Mouse (Mus musculus) heart, postnatal 25 days (tissue): ENCODE results near the gene Cmah. TPM values are rescaled to one million over a fixed set of nuclear protein-coding genes. Genes with fewer than 3 reads are reported as not detected.

Source experiments
- DNase-seq: peaks from one replicate; pipeline ENCODE4 v3.0.0; 2022; ENCODE audit warnings: low spot score
- intact Hi-C: fragments of 180-260 bp; cut with DNase I; formaldehyde crosslinking; loops from one replicate; pipeline ENCODE4 v1.15.1; 2025
- total RNA-seq, 2 experiments: library from RNA; stranded (reverse); gene quantifications; 2 replicates each; pipeline ENCODE4 v1.2.3; 2021

The Cmah gene
- total RNA-seq, 2 experiments from 2014 or later: 2.9 to 4.9 TPM

DNA sequence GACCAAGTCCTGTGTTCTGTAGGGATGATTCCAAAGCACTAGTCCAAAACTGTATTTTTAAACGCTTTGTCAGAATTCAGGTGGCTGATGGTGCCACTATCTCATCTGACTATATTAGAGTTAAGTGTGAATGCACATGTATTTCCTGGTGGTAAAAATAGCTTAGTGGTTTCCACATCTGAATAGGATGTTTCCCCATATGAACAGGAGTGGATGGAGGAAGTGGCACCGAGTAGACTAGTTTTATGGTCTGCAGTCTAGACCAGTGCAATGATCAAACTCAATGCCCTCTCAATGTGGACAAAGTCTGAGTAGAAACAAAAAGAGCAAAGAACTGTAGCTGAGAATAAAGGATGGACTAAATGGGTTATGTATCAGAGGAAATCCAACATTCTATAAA is 79.6 kb downstream of the Cmah start:
- DNase-seq: no peak
- intact Hi-C loops: no loop called here

DNA sequence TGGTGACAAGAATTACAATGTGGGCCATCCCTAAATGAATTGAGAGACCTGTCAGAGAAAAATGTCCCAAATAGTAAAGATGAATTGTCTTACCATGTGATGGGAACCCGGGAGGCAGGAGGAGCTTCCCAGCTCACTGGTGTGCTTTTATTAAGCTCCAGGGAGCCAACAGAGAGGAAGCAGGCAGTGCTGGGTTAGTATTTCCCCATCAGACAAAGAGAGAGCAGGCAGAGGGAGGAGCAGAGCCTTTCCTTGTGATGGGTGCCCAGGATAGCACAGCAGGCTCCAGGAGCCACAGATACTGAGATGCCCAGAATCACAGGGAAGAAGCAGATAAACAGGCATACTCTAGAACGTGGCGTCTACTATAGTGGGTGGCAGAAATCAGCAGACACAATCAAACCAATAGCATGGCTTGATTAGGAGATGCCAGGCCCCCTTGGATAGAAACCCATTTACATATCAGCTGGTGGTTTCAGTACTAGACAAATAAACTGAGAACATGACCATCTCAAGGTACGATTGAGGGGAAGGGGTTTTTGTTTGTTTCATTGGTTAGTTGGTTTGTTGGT is 87.5 kb downstream of the Cmah start:
- intact Hi-C loops: no loop called here
- DNase-seq: no peak

- intact Hi-C loops: no loop called here
- no peak for DNase-seq
These were observed 88.5 kb downstream of the Cmah start for GRCm38 (mm10) chr13:24415506-24416206.

DNA sequence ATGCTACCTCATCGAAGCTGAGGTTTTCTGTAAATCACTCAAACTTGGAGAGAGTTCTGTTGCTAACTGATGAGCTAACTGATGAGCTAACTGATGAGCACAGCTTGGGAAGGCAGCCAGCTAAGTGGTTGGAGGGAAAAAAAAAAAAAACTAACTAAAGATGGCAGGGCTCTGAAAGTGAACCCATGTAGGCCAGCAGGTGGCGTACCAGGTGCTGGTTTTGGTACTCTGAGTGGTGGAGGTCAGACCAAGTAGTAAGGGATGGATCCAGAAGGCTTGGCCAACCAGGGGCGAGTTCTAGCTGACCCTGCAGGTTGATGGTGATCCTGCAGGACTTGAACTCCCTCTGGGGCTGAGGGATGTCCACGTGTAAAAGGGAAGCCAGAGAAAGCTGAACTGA is 89.2 kb downstream of the Cmah start:
- intact Hi-C loops: no loop called here
- DNase-seq: no peak

DNA sequence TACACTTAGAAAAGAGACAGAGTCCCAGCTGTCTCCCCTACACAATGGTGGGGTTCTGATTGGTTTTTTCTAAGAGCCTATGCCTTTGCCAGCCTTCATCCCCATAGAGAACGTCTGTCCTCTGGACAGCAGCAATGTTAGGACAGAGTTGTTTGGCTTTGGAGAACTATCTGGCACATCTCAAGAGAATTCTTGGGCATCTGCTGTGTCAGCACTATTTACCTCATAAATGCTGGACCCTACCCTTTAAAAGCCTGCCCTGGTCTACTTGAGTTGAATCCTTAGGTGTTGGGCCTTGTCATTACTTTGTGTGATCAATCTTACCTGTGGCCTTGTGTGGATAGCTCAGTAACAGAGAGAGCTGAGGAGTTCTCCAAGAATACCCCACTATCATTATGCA is 90.8 kb downstream of the Cmah start:
- no peak for DNase-seq
- intact Hi-C loops: no loop called here

DNA sequence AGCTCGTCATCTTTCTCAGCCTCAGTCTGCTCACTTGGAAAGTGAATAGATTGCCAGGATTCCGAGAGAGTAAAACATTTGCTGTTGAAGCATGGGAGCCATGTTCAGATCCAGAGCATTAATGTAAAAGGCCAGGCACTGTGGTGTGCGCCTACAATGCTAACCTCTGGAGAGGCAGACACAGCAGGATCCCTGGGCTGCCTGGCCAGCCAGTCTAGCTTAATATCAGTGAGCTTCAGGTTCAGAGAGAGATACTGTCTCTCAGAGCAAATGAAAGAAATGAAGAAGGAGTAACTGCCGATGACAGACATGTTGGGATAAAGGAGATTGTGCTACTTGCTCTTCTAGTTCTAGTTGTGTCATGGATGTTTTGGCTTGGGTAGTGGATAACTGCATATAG is 91.6 kb downstream of the Cmah start:
- DNase-seq: no peak
- intact Hi-C loops: no loop called here

DNA sequence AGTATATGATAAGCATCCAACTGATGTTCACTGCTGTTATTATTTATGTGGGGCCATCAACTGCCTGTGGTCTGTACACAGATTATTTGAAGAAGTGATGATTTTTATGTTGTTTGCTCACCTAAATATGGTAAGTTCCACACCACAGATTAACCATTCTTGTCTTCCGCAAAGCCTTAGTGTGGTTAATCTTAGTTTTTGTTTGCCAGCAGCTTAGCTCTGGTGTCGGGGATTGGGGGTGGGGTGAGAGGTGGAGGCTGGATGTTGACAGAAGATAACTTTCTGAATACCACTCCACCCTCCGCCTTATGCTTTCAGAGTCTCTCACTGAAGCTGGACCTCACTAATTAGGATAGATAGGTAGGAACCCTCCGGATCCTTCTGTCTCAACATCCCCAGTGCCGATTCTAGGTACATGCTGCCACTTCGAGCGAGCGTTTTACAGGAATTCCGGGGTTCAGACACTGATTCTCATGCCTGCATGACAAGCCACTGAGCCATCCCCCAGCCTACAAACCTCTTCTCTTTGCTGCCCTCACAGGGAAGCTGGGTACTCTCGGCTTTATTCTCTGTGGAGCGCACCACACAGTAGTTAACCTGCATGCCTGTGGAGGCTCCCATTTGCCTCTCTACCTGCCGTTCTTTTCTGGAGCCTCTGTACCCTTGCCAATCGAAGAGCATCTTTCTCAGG is 92.5 kb downstream of the Cmah start:
- intact Hi-C loops: no loop called here

DNA sequence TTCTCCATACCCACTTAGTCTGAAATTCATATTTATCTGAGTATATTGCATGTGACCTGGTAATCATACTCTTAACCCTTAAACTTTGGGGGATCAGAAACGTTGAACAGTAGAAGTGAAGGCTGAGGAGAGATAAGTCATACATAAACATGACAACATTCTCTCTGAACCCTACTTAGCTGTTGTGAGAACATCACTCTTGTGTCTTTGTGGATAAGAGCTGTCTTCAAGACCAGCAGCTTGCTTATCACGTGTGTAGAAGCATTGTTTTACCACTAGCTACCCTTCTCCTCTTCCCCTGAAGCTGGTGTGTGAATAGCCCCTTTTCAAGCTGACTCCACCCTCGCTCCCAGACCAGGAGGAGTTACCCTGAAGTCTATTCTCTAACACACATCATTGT is 94.8 kb downstream of the Cmah start:
- DNase-seq: no peak
- intact Hi-C loops: no loop called here

More for the DNA sequence above, 92.5 kb downstream of the Cmah start:
- DNase-seq: no peak

DNA sequence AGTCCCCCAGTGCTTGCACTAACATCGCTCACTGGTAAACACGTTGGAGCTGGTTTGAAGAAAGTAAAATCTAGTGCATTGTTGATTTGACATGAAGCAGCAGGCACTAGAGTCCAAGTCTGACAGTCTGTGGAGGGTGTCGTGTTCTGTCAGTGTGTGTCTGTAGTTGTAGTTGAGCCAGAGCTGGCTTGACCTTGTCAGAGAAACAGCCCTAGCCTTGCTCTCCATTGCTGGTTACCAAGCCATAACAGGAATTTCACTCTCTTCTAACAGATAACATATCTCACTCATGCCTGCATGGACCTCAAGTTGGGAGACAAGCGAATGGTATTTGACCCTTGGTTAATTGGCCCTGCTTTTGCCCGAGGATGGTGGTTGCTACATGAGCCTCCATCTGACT is 103.0 kb downstream of the Cmah start:
- intact Hi-C loops: no loop called here
- no peak for DNase-seq

DNA sequence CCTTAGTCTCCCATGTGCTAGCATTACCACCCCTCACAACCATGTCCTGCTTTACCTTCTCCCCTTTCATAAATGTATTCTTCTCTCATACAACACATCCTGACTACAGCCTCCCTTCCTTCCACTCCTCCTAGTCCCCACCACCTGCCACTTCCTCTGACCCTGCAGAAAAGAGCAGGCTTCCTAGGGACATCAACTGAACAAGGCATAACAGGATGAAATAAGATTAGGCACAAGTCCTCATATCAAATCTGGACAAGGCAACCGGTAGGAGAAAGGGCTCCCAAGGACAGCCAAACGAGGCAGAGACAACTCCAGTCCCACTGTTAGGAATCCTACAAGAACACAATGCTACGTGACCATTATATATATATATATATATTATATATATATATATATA is 104.4 kb downstream of the Cmah start:
- intact Hi-C loops: no loop called here
- no peak for DNase-seq

DNA sequence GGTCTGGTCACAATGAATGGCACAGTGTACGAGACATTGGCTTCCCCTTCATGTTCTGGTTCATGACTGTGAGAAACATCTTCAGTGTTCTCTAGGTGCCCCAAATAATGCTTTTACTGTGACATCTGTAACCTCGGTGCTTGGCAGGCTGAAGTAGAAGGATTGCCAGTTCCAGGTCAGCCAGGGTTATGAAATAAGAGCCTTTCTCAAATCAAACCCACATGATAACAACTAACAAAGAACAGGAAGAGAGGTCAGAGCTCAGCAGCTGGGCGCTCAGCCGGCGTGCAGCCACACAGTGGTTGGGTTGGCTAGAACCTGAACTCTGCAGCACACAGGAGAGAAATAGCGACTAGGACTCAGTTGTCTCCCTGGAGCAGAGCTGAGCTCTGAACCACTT is 115.1 kb downstream of the Cmah start:
- DNase-seq: no peak

DNA sequence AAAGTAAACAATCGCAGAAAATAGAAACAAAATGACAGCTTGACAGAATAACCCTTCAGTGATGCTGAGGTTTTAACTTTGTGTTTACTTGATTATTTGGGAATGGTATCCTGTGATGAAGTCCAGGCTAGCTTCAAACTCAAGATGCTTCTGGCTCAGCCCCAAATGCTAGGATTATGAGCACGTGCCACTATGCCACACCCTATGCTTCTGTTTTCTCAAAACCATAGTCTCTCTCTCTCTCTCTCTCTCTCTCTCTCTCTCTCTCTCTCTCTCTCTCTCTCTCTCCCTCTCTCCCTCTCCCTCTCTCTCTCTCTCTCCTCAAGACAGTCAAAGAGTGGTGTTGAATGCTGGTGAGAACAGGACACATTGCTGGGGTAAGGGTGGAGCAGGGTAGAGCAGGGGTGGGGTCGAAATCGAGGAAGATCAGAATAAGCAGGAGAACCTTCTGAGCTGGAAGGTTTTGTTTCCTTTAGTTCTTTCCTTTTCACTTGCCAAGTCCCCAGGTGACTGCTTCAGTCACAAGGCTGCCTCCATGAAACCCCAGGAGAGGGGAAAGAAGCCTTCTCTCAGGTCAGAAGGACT is 116.7 kb downstream of the Cmah start:
- intact Hi-C loops: no loop called here
- DNase-seq: no peak

More for the DNA sequence above, 115.1 kb downstream of the Cmah start:
- intact Hi-C loops: no loop called here

DNA sequence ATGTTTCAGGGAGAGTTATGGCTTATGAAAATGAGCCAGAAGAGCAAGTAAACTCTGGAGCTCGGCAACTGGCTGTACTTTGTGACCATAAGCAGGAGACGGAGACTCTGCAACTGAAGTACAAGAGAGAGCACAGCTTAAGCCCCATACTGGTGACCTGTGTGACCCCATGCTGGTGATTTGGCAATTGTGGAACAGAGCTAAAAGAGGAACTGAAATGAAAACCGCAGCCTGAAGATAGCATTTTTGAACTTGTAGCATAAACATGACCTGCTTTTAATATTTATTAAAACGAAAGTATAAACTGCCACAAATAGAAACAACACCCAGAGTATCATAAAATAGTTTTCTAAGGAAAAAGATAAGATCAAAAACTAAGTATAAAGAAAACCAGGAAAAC is 117.5 kb downstream of the Cmah start:
- intact Hi-C loops: no loop called here
- DNase-seq: no peak

GRCm38 (mm10) chr13:24445166-24445565 is 118.0 kb downstream of the Cmah start:
- intact Hi-C loops: no loop called here
- DNase-seq: no peak

GRCm38 (mm10) chr13:24446081-24446480 is 118.9 kb downstream of the Cmah start:
- intact Hi-C loops: no loop called here
- no peak for DNase-seq

- intact Hi-C loops: no loop called here
- no peak for DNase-seq
These were observed 119.8 kb downstream of the Cmah start for GRCm38 (mm10) chr13:24447043-24447442.

DNA sequence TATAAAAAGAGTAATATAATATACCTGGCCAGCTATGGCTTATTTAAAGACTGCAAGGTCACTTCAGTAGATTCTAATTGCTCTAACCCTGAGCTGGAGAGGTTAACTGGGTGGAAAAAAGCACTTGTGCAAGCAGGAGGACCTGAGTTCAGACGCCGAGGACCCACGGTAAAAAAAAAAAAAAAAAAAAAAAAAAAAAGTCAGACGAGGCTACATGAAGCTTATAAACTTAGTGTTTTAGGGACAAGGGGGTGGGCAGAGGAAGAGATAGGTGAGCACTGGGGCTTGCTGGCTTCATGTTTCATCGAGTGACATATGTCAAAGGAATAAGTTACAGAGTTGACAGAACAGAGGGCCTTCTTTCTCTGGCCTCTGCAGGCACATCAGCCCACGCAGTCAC is 121.4 kb downstream of the Cmah start:
- intact Hi-C loops: no loop called here

GRCm38 (mm10) chr13:24451455-24451854 is 124.3 kb downstream of the Cmah start:
- no peak for DNase-seq
- intact Hi-C loops: no loop called here

More for the DNA sequence above, 121.4 kb downstream of the Cmah start:
- no peak for DNase-seq

DNA sequence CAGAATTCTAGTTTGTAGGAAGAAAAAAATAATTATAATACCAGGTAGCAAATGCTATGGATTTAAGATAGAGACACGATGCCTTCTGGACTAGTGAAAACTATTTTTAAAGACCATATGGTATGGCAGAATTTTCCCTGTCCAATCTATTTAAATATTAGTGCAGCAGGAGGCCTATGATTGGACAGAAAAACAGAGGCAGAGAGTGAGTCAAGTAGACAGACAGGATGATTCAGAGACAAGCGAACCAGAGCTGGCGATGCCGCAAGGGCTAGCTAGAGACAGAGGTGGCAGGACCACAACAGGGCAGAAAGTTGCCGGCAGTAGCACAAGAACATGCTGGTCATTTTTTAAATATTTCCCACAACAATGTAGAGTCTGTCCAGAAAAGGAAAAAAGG is 126.5 kb downstream of the Cmah start:
- intact Hi-C loops: no loop called here
- no peak for DNase-seq

GRCm38 (mm10) chr13:24456385-24456784 is 129.2 kb downstream of the Cmah start:
- DNase-seq: no peak
- intact Hi-C loops: no loop called here

- intact Hi-C loops: no loop called here
- DNase-seq: no peak
These were observed 133.3 kb downstream of the Cmah start for GRCm38 (mm10) chr13:24460517-24460916.
